Mouse (Mus musculus): ENCODE results near the gene Vipas39.
A peak's percentile ranks its signal among the peaks of the same experiment; 100 is the strongest.
"Not testable (repeated sequence)": the region's sequence is repeated elsewhere in the genome, so short reads cannot be mapped to it uniquely, and the experiment has no call there.

Gene Vipas39

DNA sequence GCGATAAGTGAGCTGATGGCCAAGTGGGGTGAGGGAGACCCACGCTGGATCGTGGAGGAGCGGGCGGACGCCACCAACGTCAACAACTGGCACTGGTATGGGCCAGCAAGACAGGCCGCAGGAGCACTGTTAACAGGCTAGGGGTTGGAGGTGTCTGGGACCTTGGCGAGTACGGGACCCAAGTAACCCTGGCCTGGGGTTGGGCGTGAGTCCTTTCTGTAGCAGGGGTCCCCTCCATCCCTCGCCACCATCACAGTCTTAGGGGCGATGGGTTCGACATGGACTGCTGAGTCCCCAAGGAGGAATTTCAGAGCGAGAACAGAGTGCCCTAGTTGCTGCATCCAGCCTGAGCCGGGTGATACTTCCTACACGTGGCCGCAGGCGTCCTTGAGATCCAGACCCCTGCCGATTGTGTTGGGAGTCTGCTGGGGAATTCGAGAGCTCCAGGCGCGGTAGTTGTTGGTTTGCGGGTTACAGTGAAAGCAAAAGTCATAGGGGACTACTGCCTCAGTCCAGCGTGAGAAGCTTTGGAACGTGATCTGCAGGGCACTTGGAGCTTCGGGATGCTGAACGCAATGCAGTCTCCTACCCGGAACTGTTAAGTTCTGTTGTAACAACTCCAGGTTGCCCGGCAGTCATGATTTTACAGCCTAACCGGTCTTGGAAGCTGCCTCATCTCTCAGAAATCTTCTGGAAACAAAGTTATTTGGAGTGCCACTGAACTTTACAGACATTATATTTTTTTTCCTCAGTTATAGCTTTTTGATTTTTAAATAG, 959 bp upstream of the Vipas39 start:
- no peak for DNase-seq

DNA sequence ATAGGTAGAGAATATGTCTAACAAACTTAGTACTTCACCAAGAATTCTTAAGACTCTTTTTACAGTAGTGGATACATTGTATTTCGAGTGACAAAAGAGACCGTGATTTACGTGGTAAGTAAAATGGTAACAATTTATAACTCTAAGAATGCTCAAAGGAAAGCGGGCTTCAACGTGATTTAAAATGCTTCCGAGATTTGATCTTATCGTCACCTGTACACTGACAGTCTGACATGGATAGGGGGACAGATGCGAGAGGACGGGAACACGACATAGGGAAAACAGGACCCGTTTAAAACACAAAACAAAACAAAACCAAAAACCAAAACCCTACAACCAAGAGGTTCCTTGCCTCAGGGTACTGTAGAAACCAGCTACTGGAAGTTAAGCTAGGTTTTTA, 612 bp downstream of the Vipas39 start:
- no peak for DNase-seq

DNA sequence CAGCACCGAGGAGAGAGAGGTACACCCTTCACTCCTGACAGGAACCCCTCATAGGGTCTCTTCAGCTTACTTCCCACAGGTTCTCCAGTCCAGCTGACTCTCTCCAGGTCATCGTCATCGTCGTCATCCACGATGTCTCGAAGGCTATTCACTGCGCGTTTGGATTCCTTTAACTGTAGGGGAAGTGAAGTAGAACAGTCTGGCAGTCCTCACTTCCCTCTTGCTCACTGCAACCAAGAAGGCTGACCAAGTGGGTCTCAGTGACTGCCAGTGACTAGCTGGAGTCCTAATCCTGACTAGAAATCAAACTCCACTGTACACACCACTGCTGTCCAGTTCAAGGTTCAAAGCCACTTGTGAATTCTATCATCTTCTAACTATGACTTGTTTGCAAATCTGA, 5.5 kb downstream of the Vipas39 start:
- no peak for DNase-seq

DNA sequence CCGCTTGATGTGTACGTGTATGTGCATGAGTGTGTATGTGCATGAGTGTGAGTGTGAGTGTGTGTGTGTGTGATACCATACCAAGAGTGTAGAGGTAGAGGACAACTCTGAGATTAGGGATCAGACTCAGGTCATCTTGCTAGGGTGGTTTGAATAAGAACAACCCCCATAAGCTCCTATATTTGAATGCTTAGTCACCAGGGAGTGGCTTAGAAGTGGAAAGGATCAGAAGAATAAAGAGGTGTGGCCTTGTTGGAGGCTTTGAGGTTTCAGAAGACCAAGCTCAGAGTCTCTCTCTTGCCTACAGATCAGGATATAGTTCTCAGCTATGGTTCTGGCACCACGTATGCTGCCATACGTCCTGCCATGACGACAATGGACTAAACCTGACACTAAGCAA, 9.4 kb downstream of the Vipas39 start:
- DNase-seq: no peak

DNA sequence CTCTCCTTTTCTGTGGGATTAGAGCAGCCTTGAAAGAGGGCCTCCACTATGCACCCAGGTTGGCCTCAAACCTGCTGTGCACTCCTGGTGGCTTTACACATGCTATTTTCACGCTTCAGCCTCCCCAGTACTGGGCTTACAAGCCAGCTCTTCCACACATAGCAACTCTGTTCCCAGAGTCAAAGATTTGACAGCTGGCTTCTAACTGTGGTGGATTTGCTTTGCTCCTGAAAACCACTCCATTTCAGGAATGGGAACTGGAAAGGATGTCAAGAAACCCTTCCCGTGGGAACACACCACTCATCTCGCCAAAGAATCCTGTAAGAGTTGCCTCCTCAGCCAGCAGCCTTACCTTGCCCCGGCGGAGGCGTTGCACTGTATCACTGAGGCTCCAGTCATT, 12.2 kb downstream of the Vipas39 start:
- no peak for DNase-seq

DNA sequence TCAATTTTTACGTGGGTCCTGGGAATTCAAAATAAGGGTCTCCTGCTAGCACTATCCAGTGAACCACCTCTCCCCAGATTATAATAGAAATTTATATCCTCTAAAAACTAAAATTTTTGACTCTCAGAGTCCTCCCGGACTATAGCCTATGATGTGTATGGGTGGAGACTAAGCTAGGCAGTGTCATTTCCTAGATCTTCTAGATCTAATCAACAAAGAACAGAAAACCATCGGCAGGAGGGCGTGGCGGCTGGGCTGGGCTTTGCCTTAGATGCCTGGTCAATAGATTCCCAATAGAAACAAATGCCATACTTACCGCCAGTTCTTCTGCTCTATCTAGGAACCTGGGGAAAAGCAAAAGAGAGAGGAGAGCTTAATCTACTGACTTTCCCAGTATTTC, 15.9 kb downstream of the Vipas39 start:
- no peak for DNase-seq

DNA sequence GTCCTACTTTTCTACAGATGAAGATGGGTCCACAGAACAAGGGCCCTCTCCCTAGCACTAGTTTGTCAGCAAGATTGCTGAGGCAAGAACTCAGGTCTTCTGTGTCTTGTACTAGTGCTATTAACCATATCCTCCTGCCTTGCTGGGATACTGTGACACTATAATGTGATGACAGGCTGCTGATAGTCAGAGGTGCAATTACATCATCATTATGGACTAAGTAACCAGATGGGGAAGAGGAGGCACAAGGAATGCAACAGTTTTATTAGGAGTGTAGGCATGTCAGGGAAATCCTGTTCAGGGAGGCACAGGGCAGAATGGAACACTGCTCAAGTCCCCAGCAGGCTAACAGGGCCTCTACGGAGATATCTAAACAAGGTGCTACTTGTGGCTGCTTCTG, 27.4 kb downstream of the Vipas39 start, which contains the start of gene Noxred1:
Gene Noxred1, minus strand, starts transcription at position 101 of the 400 bp plus-strand sequence.
- no peak for DNase-seq

DNA sequence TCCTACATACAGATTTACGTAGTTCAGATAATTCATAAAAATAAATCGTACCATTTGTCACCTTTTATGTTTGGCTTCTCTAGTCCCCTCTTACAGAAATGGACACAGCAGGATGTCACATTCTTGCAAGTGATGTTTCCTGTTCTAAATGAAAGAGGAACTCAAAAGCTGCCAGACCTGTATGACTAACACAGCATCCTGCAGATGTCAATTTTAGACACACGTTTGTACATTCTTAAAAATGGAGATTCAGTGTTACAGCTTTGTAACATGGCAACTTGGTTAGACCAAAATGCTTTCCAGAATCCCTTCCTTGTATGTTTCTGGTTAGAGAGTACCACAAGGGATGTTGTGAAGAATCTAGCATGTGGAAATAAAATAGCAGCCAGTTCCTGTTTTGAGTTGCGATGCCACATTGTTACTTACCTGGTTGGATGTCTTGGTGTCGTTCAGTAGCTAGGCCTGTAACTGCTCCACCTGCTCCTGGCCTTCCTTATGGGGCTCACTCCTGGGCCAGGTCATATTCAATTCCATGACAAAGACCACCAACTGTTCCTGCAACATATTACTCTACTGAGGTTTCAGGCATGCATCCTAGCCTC, 29.1 kb downstream of the Vipas39 start:
- no peak for DNase-seq

DNA sequence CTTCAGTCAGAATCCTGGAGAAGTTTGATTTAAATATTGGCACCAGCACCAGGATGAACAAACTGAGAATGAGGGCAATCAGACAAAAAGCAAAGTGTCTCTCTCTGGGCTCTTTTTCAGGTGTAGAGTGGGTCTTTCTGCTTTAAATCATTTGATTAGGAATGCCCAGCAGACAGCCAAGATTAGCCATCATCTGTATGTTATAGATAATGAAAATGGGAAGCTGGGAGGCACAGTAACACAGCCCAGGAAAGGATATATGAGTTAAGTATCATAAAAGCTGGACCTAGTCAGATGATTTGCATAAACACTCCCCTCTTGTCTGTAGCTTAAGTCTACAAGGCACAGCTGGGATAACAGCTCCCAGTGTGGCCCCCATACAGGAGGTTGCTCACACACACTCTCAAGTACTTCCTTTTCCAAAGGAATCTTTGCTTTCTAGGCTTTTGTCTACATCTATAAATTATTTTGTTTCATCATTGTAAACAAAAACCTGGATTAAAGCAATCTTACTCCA, 35.6 kb downstream of the Vipas39 start:
- no peak for DNase-seq

DNA sequence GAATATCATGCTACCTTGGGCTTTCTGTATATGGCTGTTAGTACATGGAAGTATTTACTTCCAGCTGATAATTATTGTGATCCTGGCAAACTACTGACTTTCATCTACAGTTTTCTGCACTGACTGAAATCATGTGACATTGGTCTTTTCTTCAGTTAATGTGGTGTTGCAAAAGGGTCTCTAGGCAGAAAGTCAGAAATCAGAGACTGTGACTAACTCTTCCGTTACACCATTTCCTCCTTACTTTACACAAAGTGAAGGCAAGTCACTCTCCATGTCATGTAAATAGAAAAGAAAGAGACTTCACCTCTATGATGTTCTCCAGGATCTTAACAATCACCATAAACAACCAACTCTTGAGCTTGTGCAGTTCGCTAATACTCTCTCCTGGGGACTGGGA, 36.4 kb downstream of the Vipas39 start:
- DNase-seq: no peak

DNA sequence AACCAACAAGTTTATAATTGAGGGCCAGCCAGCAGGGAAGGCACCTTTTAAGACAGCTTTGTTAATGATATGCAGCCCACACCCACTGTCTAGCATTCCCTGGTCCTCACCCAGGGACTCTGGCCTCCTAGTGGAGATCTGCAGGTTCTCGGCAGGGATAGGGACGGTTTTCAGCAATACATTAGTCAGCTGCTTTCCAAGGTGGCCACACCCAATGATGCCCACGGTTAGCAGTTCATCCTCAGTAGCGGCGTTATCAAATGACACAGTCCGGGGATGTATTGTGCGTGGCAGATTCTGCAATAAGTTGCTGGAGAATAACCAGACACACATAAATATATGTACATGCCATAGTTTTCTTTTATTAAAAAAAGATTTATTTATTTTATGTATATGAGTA, 39.3 kb downstream of the Vipas39 start:
- no peak for DNase-seq

DNA sequence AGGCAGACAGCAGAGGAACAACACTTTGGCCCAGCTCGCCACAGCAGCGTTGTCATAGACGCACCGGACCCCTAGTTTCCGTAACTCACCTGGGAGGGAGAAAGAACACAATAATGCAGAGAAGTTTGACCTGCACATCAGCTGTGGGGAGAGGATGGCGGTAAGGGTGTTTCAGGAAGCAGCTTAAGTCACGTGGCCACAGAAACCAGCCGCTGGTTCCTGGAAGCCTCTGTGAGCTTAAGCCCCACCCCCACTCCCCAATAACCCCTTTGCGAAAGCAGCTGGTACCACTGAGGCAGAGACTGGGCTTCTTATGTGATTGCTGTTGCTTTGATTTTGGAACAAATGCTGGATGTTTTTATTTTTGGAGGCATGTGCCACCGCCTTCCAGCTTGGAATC, 41.1 kb downstream of the Vipas39 start:
- no peak for DNase-seq

DNA sequence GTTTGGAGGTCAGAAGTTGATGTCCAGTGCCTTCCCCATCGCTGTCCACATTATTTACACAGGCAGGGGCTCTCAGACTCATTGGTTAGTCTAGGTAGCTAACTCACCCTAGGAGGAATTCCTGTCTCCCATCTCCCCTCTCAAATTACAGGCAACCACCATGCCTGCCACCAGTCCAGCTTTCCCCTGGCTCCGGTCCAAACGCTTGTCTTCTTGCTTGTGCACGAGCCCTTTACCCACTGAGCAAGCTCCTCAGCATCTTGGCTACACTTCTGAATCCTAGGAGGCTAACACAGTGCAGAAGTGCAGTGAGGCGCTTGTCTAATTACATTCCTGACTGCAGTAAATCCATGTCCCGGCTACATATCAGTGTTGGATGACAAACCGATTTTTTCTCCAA, 46.7 kb downstream of the Vipas39 start:
- DNase-seq: no peak

DNA sequence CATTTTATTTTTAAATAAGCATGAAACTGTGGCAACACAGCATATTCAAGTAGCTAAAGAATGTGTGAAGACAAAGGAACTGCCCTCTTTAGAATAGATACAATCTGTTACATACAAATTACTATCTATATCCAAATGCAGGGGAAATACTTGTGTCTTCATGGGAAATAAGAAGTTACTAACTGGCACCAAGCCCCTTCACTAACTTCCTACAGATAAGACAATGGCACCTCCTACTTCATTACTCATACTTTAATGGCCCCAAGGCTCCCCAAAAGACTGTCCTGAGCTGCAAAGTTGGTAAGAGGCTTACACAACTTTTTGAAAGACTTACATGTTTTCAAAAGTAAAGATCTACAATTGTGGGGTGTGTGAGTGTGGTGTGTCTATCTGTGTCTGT, 48.5 kb downstream of the Vipas39 start:
- DNase-seq: no peak

DNA sequence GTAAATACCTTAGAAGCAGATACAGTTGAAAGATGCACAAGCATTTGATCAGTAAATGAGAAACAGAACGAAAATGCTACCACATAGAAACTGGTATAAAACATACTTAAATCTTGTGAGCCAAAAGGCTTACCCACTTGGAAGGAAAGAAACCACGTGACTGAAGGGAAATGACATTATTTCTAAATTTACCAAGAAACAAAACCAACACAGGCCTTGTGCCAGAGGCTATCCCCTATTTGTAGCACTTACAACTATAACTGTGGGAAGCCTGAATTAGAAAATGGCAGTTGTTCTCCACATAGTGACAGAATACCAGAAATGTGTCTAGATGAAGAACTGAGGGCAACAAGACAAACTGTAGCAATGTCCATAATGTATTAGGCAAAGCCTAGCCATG, 50.0 kb downstream of the Vipas39 start:
- no peak for DNase-seq

DNA sequence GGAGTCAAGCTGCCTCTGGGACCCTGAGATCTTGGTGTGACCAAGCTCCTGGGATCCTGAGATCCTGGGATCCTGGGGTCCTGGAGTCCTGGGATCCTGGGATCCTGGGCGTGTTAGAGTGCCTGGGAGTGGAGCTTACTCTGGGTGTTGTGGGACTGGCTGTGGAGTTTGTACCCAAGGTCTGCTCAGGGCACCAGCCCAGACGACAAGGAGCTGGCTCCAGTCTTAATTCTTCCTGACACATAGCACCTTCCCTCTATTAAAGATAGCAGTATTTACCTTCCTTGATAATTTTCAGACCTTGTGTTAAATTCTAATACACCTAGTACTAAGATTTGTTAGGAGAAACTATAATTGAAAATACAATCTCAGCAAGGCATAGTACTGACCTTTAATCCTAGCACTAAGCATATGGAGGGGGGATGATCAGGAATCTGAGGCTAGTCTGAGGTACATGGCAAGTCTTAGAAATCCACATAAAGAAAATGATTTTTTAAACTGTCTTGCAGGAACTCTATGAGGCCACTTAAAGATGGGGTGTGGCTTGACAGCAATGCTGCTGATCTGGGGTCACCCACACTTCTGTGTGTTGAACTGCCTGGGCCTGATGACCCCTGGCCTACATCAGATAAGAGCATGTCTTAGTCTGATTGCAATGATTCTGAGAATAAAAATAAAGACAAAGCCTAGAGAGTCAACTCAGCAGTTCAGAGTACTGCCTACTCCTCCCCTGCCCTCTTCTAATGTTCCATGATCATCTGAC, 53.0 kb downstream of the Vipas39 start:
- DNase-seq: no peak

DNA sequence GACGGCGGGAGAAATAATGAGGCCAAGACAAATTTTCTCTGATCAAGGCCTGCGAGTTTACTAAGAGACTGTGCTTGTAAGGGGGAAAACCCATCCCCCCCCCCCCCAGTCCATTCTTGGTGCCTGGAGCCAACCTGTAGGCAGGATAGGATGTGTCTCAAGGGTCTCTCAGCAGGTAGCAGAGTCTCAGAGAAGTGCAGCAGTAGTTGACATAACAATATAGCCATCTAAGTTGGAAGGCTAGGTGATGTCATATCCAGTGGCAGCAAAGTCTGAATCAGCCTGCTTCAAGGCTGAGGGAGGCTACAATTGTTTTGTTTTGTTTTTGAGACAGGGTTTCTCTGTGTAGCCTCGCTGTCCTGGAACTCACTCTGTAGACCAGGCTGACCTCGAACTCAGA, 60.3 kb downstream of the Vipas39 start:
- DNase-seq: not testable (repeated sequence)

DNA sequence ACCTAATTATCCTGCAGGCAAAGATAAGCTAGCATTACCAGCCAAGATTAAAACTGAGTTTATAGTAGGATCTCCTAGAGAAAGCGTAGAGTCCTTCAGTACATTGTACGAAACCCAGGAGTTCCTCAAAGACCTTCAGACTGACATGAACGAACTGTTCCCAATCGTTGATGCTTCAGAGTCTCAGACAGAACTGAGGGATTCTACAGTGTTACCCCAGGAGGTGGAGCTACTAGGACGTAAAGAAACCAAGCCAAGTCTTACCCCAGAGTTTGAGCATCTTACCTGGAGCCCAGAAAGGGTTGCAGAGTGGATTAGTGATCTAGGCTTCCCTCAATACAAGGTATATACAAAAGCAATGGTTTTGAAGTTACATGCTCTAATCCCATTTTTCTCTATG, 64.4 kb downstream of the Vipas39 start:
- no peak for DNase-seq

DNA sequence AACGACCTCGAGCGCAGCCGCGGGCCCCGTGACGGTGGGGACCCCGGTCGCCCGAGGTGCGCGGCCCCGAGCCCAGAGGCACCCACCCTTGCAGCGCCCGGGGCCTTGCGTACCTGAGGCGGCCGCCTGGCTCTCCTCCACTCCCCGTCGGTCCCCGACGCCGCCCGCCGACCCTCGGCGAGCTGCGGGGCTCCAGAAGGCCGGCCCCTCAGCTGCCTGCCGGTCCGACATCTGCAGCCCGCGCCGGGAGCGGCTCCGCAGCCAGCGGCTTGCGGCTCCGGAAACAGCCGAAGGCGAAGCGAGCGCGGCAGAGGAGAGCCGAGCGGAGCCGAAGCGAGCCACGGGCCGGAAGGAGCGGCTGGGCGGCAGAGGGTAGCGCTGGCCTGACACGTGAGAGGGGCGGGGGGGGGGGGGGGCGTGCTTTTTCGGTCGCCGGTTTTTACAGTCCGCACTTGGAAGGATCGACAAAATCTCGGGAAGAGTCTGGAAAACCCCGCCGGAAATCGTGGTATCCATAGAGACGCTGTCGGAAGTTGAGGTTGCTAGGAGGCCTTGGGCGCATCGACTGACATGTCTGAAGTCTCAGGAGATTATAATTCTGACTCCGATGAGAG, 66.0 kb downstream of the Vipas39 start, which contains the start of gene Tmed8:
Gene Tmed8, minus strand, starts transcription at position 482 of the 614 bp plus-strand sequence.
- peak; percentile 84 for DNase-seq

DNA sequence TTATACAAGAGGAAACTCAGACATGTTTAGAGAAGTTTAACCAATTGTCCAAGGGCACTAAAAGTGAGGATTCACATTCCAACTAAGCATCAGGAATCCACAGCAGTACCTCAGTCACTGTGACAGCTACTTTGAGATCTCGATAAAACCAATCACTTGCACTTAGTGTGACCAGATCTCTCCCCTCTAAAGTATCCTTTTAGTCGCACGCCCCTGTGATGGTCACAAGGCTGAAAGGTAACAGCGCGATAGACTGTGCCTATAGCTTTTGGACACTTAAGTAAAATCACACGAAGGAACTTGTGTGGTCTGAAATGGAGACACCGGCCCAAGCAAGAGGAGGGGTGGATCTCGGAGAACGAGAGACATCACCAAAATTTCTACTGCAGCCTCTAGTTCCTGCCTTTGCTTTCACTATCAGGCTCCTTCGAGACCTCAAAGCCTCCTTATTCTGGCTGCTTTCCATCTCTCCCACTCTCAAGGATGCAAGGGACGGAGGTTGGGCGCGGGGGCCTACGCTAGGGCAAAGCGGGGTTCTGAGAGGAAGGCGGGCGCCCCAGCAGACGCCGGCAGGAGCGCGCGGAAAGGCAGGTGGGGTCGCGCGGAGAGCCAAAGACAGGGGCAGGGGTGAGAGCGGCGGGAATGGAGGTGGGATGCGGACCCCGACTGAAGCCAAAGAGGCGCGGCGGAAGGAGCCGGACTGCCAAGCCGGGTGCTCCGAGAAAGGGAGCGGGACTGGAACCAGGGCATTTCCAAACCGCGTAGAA, 66.7 kb downstream of the Vipas39 start, which contains the start of gene Samd15:
Gene Samd15, plus strand, starts transcription at position 518 of the 767 bp plus-strand sequence.
- peak; percentile 50 for DNase-seq

DNA sequence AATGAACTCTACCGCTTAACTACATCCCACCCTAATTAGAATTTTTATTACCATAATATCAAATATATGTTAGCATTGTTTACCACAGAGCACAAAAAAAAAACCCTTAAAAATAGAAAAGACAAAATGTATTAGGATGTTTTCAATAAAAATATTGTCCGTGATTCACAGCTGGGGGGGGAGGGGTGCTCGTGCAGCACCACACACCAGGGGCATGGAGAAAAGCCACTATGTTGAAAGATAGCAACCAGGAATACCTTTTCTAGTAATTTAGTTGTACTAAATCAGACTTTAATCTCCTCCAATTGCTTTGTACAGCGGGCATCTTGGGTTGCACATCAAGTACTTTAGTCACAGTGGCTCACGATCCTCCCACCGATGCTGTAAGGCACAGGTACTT, 67.3 kb downstream of the Vipas39 start:
- DNase-seq: no peak

DNA sequence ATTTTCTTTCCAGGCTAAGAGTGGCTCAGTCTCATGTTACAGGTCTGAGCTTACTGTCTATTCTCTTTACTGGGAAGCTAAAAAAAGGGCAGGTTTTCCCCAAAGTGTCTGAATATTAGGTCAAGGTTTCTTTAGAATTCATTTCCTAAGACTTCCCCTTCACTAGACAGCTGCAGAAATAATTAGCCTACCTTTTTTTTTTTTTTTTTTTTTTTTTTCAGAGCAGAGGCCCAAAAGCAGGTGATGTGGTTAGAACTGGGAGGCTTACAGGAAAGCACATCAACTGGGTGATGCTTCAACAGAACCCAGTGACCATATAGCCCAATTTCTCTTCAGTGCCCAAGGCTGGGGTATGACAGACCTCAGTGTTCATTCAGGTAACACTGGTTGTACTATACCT, 69.7 kb downstream of the Vipas39 start:
- no peak for DNase-seq
